Mouse (Mus musculus) limb, embryonic 15.5 days (tissue): ENCODE data around the gene Igf1r. TPM values are rescaled to one million over a fixed set of nuclear protein-coding genes. Genes with fewer than 3 reads are reported as not detected.

ENCODE experiments used
- ATAC-seq: fragments of 200-750 bp; cut with Nextera tagmentation; 2 replicates; pipeline ENCODE4 v1.8.0; 2017; ENCODE audit warnings: low read depth, moderate TSS enrichment; ENCODE audit not compliant: insufficient number of reproducible peaks, low FRiP score, low TSS enrichment
- H3K27ac ChIP-seq: fragments of 300-500 bp; sonication (generic); 2 replicates; pipeline ENCODE4 v1.5.1; 2015; ENCODE audit warnings: moderate library complexity, mild to moderate bottlenecking, inconsistent platforms
- H3K27me3 ChIP-seq: fragments of 300-500 bp; sonication (generic); 2 replicates; pipeline ENCODE4 v1.6.1; 2015; ENCODE audit warnings: inconsistent platforms
- H3K36me3 ChIP-seq: fragments of 300-500 bp; sonication (generic); 2 replicates; pipeline ENCODE4 v1.6.1; 2015; ENCODE audit warnings: inconsistent platforms
- H3K4me1 ChIP-seq: fragments of 300-500 bp; sonication (generic); 2 replicates; pipeline ENCODE4 v1.6.1; 2015; ENCODE audit warnings: inconsistent platforms
- H3K4me2 ChIP-seq: fragments of 300-500 bp; sonication (generic); 2 replicates; pipeline ENCODE4 v1.6.1; 2015; ENCODE audit warnings: mild to moderate bottlenecking, inconsistent platforms
- H3K4me3 ChIP-seq: fragments of 300-500 bp; sonication (generic); 2 replicates; pipeline ENCODE4 v1.5.1; 2015; ENCODE audit warnings: mild to moderate bottlenecking, inconsistent platforms
- H3K9ac ChIP-seq: fragments of 300-500 bp; sonication (generic); 2 replicates; pipeline ENCODE4 v1.6.1; 2015; ENCODE audit warnings: inconsistent platforms
- H3K9me3 ChIP-seq: fragments of 300-500 bp; sonication (generic); 2 replicates; pipeline ENCODE4 v1.6.1; 2016; ENCODE audit warnings: inconsistent platforms
- WGBS: fragments of 180-500 bp; shearing (Covaris S2); methylation state at CpG from one replicate; pipeline ENCODE4 v1.1.7; 2015; 5-methylcytosine and 5-hydroxymethylcytosine counted together
- polyA plus RNA-seq: library from polyadenylated mRNA; unstranded; fragments of >200 nt; fragmentation: Nextera tagmentation; extraction: Ambion mirVana; gene quantifications from 2 replicates; pipeline ENCODE4 v1.2.1, GENCODE M21; 2015

Igf1r gene
- polyA plus RNA-seq, result 22.1 and 26.3 TPM in 2 replicates

- Histone ChIP-seq H3K4me3 (peak within 1 kb of the TSS; percentile 86), H3K4me2 (peak within 1 kb of the TSS; percentile 78), H3K27me3 (no peaks in the 10 kb centered on the region), H3K36me3 (no peaks in the 10 kb centered on the region), H3K4me1 (peaks cover 27% of the 10 kb centered on the region), H3K9ac (peak within 1 kb of the TSS; percentile 95), H3K27ac (peak within 1 kb of the TSS; percentile 100), H3K9me3 (no peaks in the 10 kb centered on the region)
- 1% methylated on average over 61 of the region's 62 CpGs for WGBS
- no peak for ATAC-seq
Measured at GRCm38 (mm10) chr7:67952777-67953700, at the start of gene Igf1r. TSS of gene Igf1r (plus strand) at chr7:67952827.

DNA sequence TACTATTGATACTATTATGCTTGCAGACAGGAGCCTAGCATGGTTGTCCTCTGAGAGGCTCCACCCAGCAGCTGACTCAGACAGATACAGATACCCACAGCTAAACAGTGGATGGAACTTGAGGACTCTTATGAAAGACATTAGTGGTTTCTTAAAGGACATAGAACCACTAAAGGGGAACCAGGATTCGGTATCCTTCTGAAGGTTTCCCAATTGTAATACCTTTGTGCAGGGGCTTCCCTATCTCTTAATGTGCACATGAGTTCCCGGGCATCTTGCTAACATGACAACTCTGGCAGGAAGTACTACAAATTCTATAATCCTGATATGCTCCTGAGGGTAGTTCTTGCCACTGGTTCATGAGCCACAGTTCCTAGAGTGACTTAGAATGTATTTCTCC is 46.3 kb upstream of the Igf1r start:
- no peaks in the 10 kb centered on the region for H3K27me3 ChIP-seq
- H3K36me3 ChIP-seq, result no peaks in the 10 kb centered on the region
- no peak overlapping the region for H3K4me2 ChIP-seq
- no peak overlapping the region for H3K4me3 ChIP-seq
- no peak overlapping the region for H3K27ac ChIP-seq
- H3K9ac ChIP-seq, result no peak overlapping the region
- WGBS, result 84% methylated on average over 2 of the region's 2 CpGs
- H3K4me1 ChIP-seq, result peaks cover 8% of the 10 kb centered on the region; the same call in 1 of the 2 replicates
- no peak for ATAC-seq
- H3K9me3 ChIP-seq, result no peaks in the 10 kb centered on the region

- no peak for ATAC-seq
- H3K9me3 ChIP-seq, result no peaks in the 10 kb centered on the region
- H3K27me3 ChIP-seq, result no peaks in the 10 kb centered on the region
- no peak overlapping the region for H3K9ac ChIP-seq
- no peaks in the 10 kb centered on the region for H3K36me3 ChIP-seq
- WGBS, result 63% methylated on average over 9 of the region's 9 CpGs
- no peak overlapping the region for H3K4me2 ChIP-seq
- H3K27ac ChIP-seq, result no peak overlapping the region
- H3K4me3 ChIP-seq, result no peak overlapping the region
- H3K4me1 ChIP-seq, result peaks cover 12% of the 10 kb centered on the region; the same call in 1 of the 2 replicates
Measured at GRCm38 (mm10) chr7:67907786-67908400, 44.7 kb upstream of the Igf1r start.

- no peak overlapping the region for H3K9ac ChIP-seq
- no peaks in the 10 kb centered on the region for H3K9me3 ChIP-seq
- H3K36me3 ChIP-seq, result no peaks in the 10 kb centered on the region
- H3K27ac ChIP-seq, result peak overlapping the region; percentile 85
- H3K4me2 ChIP-seq, result peak overlapping the region; percentile 31
- ATAC-seq, result peak; percentile 54; the same call in 1 of the 2 replicates
- no peaks in the 10 kb centered on the region for H3K27me3 ChIP-seq
- WGBS, result 7% methylated on average over 10 of the region's 10 CpGs
- H3K4me1 ChIP-seq, result peaks cover 15% of the 10 kb centered on the region; the same call in 1 of the 2 replicates
- peak overlapping the region; percentile 18 for H3K4me3 ChIP-seq
Measured at GRCm38 (mm10) chr7:67910528-67910927, 42.1 kb upstream of the Igf1r start.

DNA sequence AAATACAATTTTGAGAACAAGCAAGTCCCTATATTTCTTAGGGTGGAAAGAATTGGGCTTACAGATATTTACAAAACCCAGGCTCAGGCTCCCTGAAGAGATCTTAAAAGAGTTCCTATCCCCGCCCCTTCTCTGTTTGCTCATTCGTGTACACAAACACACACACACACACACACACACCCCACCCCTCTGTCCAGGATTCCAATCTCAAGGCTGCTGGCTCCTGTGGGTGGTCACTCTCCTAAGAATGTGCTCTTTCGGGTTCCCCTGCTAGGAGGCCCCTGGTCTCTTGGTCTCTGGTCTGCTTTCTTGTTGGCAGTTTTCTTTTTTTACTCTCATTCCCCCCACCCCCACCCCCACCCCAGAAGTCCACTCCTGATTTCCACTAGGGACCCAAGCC is 41.7 kb upstream of the Igf1r start:
- ATAC-seq, result peak; percentile 40; the same call in 1 of the 2 replicates
- Histone ChIP-seq H3K36me3 (no peaks in the 10 kb centered on the region), H3K4me2 (peak overlapping the region; percentile 31), H3K27ac (peak overlapping the region; percentile 85), H3K4me3 (peak overlapping the region; percentile 18), H3K4me1 (peaks cover 17% of the 10 kb centered on the region; the same call in 1 of the 2 replicates), H3K9ac (no peak overlapping the region), H3K27me3 (no peaks in the 10 kb centered on the region), H3K9me3 (no peaks in the 10 kb centered on the region)
- 16% methylated on average over 3 of the region's 3 CpGs for WGBS

DNA sequence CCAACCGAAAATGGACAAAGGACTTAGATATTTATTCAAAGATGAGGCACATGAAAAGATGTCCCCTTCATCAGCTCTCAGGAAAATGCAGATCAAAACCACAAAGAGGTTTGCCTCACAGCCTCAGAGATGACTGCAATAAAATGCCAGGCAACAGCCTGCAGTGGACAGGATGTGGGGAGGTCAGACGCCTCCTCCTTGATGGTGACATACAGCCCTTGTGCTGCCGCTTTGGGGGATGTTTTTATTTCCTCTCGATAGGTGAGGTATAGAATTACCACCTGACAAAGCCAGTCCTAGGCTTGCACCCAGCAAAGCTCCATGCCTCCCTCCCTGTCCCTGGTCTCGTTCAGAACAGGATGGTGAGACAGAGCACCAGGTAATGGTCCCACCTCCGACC is 40.8 kb upstream of the Igf1r start:
- Histone ChIP-seq H3K4me1 (peaks cover 17% of the 10 kb centered on the region; the same call in 1 of the 2 replicates), H3K4me2 (no peak overlapping the region), H3K27me3 (no peaks in the 10 kb centered on the region), H3K9ac (no peak overlapping the region), H3K27ac (no peak overlapping the region; the same call in 1 of the 2 replicates), H3K4me3 (no peak overlapping the region), H3K9me3 (no peaks in the 10 kb centered on the region), H3K36me3 (no peaks in the 10 kb centered on the region)
- 29% methylated on average over 6 of the region's 6 CpGs for WGBS
- no peak for ATAC-seq

DNA sequence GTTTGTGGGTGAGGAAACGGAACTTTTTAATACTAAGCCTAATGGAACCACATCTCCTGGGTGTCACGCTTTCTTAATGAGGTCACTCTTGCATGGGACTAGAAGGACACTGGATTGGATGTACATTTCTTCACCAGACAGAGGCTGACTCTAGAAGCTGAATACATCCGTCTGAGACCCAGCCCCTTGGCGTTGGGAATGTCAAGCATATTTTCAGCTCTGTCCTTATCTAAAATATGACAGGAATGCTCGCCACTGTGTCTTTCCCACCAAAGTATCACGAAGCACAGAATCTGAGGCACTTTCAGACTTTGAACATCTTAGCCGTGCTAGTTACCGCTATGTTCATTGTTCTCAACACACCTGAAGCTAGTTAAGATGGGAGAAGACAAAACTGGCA is 35.7 kb upstream of the Igf1r start:
- Histone ChIP-seq H3K36me3 (no peaks in the 10 kb centered on the region), H3K4me3 (no peak overlapping the region), H3K4me1 (peaks cover 5% of the 10 kb centered on the region; the same call in 1 of the 2 replicates), H3K9ac (no peak overlapping the region), H3K4me2 (no peak overlapping the region), H3K9me3 (no peaks in the 10 kb centered on the region), H3K27ac (no peak overlapping the region), H3K27me3 (no peaks in the 10 kb centered on the region)
- WGBS, result 74% methylated on average over 8 of the region's 8 CpGs
- ATAC-seq, result no peak

DNA sequence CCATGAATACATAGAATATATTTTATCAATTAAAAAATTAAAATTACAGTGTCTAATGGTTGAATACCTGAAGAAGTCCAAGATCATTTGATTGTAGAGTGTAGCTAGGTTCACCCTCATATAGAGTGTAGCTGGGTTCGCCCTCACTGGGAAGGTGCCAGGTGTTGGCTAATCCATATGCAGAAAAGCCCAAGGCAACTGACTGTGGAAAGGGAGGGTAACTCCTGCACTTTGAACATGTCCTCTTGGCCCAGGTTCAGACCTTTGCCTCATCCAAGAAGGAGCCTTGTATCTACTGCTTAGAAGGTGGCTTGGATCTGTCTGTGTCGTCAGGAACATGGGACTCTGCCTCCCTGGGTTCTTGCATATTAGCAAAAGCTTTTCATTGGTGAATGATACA is 34.9 kb upstream of the Igf1r start:
- 79% methylated on average over 2 of the region's 2 CpGs for WGBS
- Histone ChIP-seq H3K4me1 (0 out of 2 replicates have a peak, but pooled peaks cover 4% of the 10 kb centered on the region), H3K4me3 (no peak overlapping the region), H3K9me3 (no peaks in the 10 kb centered on the region), H3K27ac (no peak overlapping the region), H3K27me3 (no peaks in the 10 kb centered on the region), H3K9ac (no peak overlapping the region), H3K4me2 (no peak overlapping the region), H3K36me3 (no peaks in the 10 kb centered on the region)
- ATAC-seq, result no peak

- Histone ChIP-seq H3K4me3 (no peak overlapping the region), H3K4me2 (no peak overlapping the region), H3K36me3 (no peaks in the 10 kb centered on the region), H3K4me1 (0 out of 2 replicates have a peak, but pooled peaks cover 4% of the 10 kb centered on the region), H3K9me3 (no peaks in the 10 kb centered on the region), H3K27me3 (no peaks in the 10 kb centered on the region), H3K27ac (no peak overlapping the region), H3K9ac (no peak overlapping the region)
- ATAC-seq, result no peak
- 56% methylated on average over 3 of the region's 3 CpGs for WGBS
Measured at GRCm38 (mm10) chr7:67919467-67919866, 33.2 kb upstream of the Igf1r start.

DNA sequence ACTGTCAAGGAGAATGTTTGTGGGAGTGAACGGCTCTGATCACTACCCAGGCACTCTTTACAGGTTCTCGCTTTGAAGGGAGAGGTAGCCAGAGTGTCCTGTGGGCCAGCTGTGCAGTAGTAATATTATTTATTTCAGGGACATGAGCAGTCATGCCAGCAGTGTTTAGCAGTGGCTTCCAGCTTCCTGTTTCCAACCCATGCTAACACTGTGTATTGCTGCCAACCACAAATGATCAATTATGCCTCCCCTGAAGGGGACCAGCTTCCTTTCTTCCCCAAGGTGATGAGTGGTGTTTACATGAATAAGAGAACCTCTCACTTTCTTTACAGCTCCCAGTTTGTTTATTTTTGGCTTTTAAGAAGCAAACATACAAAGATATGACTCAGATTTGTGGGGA is 28.4 kb upstream of the Igf1r start:
- no peak for ATAC-seq

GRCm38 (mm10) chr7:67930132-67930531 is 22.5 kb upstream of the Igf1r start:
- 51% methylated on average over 3 of the region's 3 CpGs for whole genome bisulfite sequencing
- no peaks in the 10 kb centered on the region for H3K27me3 ChIP-seq
- H3K4me2 ChIP-seq, result no peak overlapping the region
- no peak for ATAC-seq
- no peaks in the 10 kb centered on the region for H3K4me1 ChIP-seq
- H3K36me3 ChIP-seq, result no peaks in the 10 kb centered on the region
- no peak overlapping the region for H3K27ac ChIP-seq
- no peaks in the 10 kb centered on the region for H3K9me3 ChIP-seq
- H3K4me3 ChIP-seq, result no peak overlapping the region
- H3K9ac ChIP-seq, result no peak overlapping the region

More for the DNA sequence above, 28.4 kb upstream of the Igf1r start:
- H3K9ac ChIP-seq, result no peak overlapping the region
- no peak overlapping the region for H3K4me3 ChIP-seq
- H3K9me3 ChIP-seq, result no peaks in the 10 kb centered on the region
- H3K4me2 ChIP-seq, result no peak overlapping the region
- no peaks in the 10 kb centered on the region for H3K36me3 ChIP-seq
- 27% methylated on average over 2 of the region's 2 CpGs for WGBS
- H3K27ac ChIP-seq, result no peak overlapping the region
- no peaks in the 10 kb centered on the region for H3K4me1 ChIP-seq
- no peaks in the 10 kb centered on the region for H3K27me3 ChIP-seq

DNA sequence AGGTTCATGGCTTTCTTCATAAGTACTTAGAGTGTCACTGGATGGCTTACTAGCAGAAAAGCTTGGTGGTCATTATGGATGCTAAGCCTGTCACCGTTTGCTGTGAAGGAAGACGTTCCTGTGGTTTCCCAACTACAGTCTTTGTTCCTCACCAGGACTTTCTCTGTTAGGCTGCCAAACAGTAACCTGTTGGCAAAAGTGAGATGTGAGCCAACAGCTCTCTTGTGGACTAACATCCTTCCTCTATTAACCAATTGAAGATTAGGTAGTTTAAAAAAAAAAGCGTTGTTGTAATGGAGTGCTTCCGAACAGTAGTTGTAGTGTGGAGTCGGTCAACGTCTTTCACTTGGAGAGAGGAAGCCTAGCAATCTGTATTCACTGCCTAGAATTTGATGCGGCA is 15.8 kb upstream of the Igf1r start:
- no peak for ATAC-seq
- WGBS, result 86% methylated on average over 7 of the region's 7 CpGs
- no peaks in the 10 kb centered on the region for H3K9me3 ChIP-seq

More for the DNA sequence above, 15.8 kb upstream of the Igf1r start:
- no peak overlapping the region for H3K4me2 ChIP-seq
- no peaks in the 10 kb centered on the region for H3K27me3 ChIP-seq
- H3K4me3 ChIP-seq, result no peak overlapping the region
- H3K36me3 ChIP-seq, result no peaks in the 10 kb centered on the region
- no peak overlapping the region for H3K9ac ChIP-seq
- 0 out of 2 replicates have a peak, but pooled peaks cover 3% of the 10 kb centered on the region for H3K4me1 ChIP-seq
- no peak overlapping the region for H3K27ac ChIP-seq
